Mouse (Mus musculus) MEL (cell line): Measurements from ENCODE around the gene Tmem132b. TPM values are rescaled to one million over a fixed set of nuclear protein-coding genes. Genes with fewer than 3 reads are reported as not detected.

Experiments
- DNase-seq: peaks from one replicate; pipeline ENCODE4 v3.0.0; 2011; ENCODE audit warnings: low read depth, low spot score
- H3K27ac ChIP-seq: 2 replicates; pipeline ENCODE4 v1.5.1; 2012; ENCODE audit warnings: low read depth, mild to moderate bottlenecking, control low read depth, low read length, moderate library complexity; ENCODE audit not compliant: control insufficient read depth
- H3K27me3 ChIP-seq, 2 experiments: fragments of 150-350 bp in 1 of 2; sonication (generic) in 1 of 2; 2 replicates each; pipeline ENCODE4 v1.6.1; 2012; ENCODE audit warnings: low read length in 2 of 2, mild to moderate bottlenecking in 2 of 2, improper control_type of control experiment in 1 of 2, moderate library complexity in 1 of 2; ENCODE audit not compliant: insufficient read depth in 2 of 2, control insufficient read depth in 1 of 2
- H3K36me3 ChIP-seq, 2 experiments: 2 replicates each; pipeline ENCODE4 v1.6.1; 2012 to 2014; ENCODE audit warnings: low read length in 2 of 2, improper control_type of control experiment in 1 of 2, inconsistent platforms in 1 of 2, mild to moderate bottlenecking in 1 of 2; ENCODE audit not compliant: insufficient read depth in 2 of 2, control insufficient read depth in 1 of 2
- H3K4me1 ChIP-seq, 2 experiments: fragments of 150-350 bp in 1 of 2; sonication (generic) in 1 of 2; 2 replicates each; pipeline ENCODE4 v1.6.1; 2012; ENCODE audit warnings: low read length in 2 of 2, improper control_type of control experiment in 1 of 2, mild to moderate bottlenecking in 1 of 2; ENCODE audit not compliant: insufficient read depth in 2 of 2, control insufficient read depth in 1 of 2
- H3K4me3 ChIP-seq, 2 experiments: fragments of 150-350 bp in 1 of 2; sonication (generic) in 1 of 2; 2 replicates each; pipeline ENCODE4 v1.5.1; 2012; ENCODE audit warnings: low read depth in 2 of 2, low read length in 2 of 2, mild to moderate bottlenecking in 2 of 2, moderate library complexity in 2 of 2, control low read depth in 1 of 2, improper control_type of control experiment in 1 of 2; ENCODE audit not compliant: control insufficient read depth in 1 of 2, insufficient read depth in 1 of 2
- H3K79me2 ChIP-seq: 2 replicates; pipeline ENCODE4 v1.6.1; 2012; ENCODE audit warnings: mild to moderate bottlenecking, low read length, moderate library complexity; ENCODE audit not compliant: control insufficient read depth, poor library complexity, insufficient read depth
- H3K9ac ChIP-seq: 2 replicates; pipeline ENCODE4 v1.6.1; 2012; ENCODE audit warnings: low read depth, mild to moderate bottlenecking, control low read depth, low read length, moderate library complexity; ENCODE audit not compliant: control insufficient read depth, poor library complexity, severe bottlenecking
- H3K9me3 ChIP-seq: fragments of 150-350 bp; sonication (generic); replicated peaks from 2 replicates; pipeline ENCODE4 v1.6.1; 2012; ENCODE audit warnings: mild to moderate bottlenecking, low read length, improper control_type of control experiment, moderate library complexity; ENCODE audit not compliant: insufficient read depth
- BHLHE40 ChIP-seq: IDR thresholded peaks from 2 replicates; pipeline ENCODE4 v1.6.1; 2012; ENCODE audit warnings: low read depth, mild to moderate bottlenecking, inconsistent platforms, low read length, improper control_type of control experiment, borderline replicate concordance
- CHD2 ChIP-seq: IDR thresholded peaks from 2 replicates; pipeline ENCODE4 v1.6.1; 2011; ENCODE audit warnings: low read length, improper control_type of control experiment
- E2F4 ChIP-seq: IDR thresholded peaks from 2 replicates; pipeline ENCODE4 v1.6.1; 2011; ENCODE audit warnings: low read depth, low read length, improper control_type of control experiment, borderline replicate concordance
- EP300 ChIP-seq, 2 experiments: IDR thresholded peaks; 2 replicates each; pipeline ENCODE4 v1.6.1; 2011; ENCODE audit warnings: improper control_type of control experiment in 2 of 2, low read length in 2 of 2, low read depth in 1 of 2, mild to moderate bottlenecking in 1 of 2
- HCFC1 ChIP-seq: IDR thresholded peaks from 2 replicates; pipeline ENCODE4 v1.6.1; 2012; ENCODE audit warnings: low read depth, mild to moderate bottlenecking, inconsistent platforms, low read length, improper control_type of control experiment, moderate library complexity
- KAT2A ChIP-seq: conservative IDR thresholded peaks from 2 replicates; pipeline ENCODE4 v1.6.1; 2012; ENCODE audit warnings: low read depth, low read length, improper control_type of control experiment, inconsistent platforms
- MEF2A ChIP-seq: IDR thresholded peaks from 2 replicates; pipeline ENCODE4 v1.6.1; 2014; ENCODE audit warnings: low read depth, mild to moderate bottlenecking, inconsistent platforms, low read length, improper control_type of control experiment; ENCODE audit not compliant: poor library complexity, insufficient replicate concordance, severe bottlenecking; ENCODE audit errors: extremely low read depth
- MYB ChIP-seq: IDR thresholded peaks from 2 replicates; pipeline ENCODE4 v1.6.1; 2011; ENCODE audit warnings: mild to moderate bottlenecking, low read depth, low read length, improper control_type of control experiment
- NELFE ChIP-seq: IDR thresholded peaks from 2 replicates; pipeline ENCODE4 v1.6.1; 2011; ENCODE audit warnings: low read depth, low read length, improper control_type of control experiment
- POLR2A ChIP-seq, 2 experiments: IDR thresholded peaks; 2 replicates each; pipeline ENCODE4 v1.6.1; 2011 to 2012; ENCODE audit warnings: low read length in 2 of 2, mild to moderate bottlenecking in 2 of 2, control low read depth in 1 of 2, improper control_type of control experiment in 1 of 2, low read depth in 1 of 2, moderate library complexity in 1 of 2; ENCODE audit not compliant: control insufficient read depth in 1 of 2, insufficient read depth in 1 of 2, poor library complexity in 1 of 2
- POLR2AphosphoS5 ChIP-seq: IDR thresholded peaks from 2 replicates; pipeline ENCODE4 v1.6.1; 2012; ENCODE audit warnings: low read depth, borderline replicate concordance, mild to moderate bottlenecking, inconsistent platforms, low read length, moderate library complexity, mixed read lengths
- RAD21 ChIP-seq: IDR thresholded peaks from 2 replicates; pipeline ENCODE4 v1.6.1; 2011; ENCODE audit warnings: mild to moderate bottlenecking, low read depth, low read length, improper control_type of control experiment
- TAL1 ChIP-seq: IDR thresholded peaks from 2 replicates; pipeline ENCODE4 v1.6.1; 2012; ENCODE audit warnings: mild to moderate bottlenecking, inconsistent platforms, low read length, moderate library complexity, mixed read lengths
- TBP ChIP-seq: IDR thresholded peaks from 2 replicates; pipeline ENCODE4 v1.8.0; 2011; ENCODE audit warnings: low read depth, low read length, improper control_type of control experiment
- TCF12 ChIP-seq: IDR thresholded peaks from 2 replicates; pipeline ENCODE4 v1.6.1; 2014; ENCODE audit warnings: low read depth, mild to moderate bottlenecking, inconsistent platforms, low read length, improper control_type of control experiment, moderate library complexity
- UBTF ChIP-seq: IDR thresholded peaks from 2 replicates; pipeline ENCODE4 v1.6.1; 2012; ENCODE audit warnings: low read depth, mild to moderate bottlenecking, inconsistent platforms, low read length, improper control_type of control experiment, moderate library complexity, borderline replicate concordance; ENCODE audit not compliant: insufficient read depth
- USF1 ChIP-seq: IDR thresholded peaks from 2 replicates; pipeline ENCODE4 v1.6.1; 2014; ENCODE audit warnings: low read depth, mild to moderate bottlenecking, inconsistent platforms, low read length, improper control_type of control experiment, moderate library complexity
- ZC3H11A ChIP-seq: IDR thresholded peaks from 2 replicates; pipeline ENCODE4 v1.6.1; 2012; ENCODE audit warnings: low read depth, mild to moderate bottlenecking, inconsistent platforms, low read length, improper control_type of control experiment
- ZMIZ1 ChIP-seq: IDR thresholded peaks from 2 replicates; pipeline ENCODE4 v1.6.1; 2012; ENCODE audit warnings: low read depth, mild to moderate bottlenecking, inconsistent platforms, low read length, improper control_type of control experiment, moderate library complexity
- polyA plus RNA-seq, 2 experiments: library from polyadenylated mRNA; stranded (reverse) in 1 of 2; unstranded in 1 of 2; fragments of >175 nt in 1 of 2; fragments of >200 nt in 1 of 2; gene quantifications; 2 replicates each; pipeline versions ENCODE4 v1.2.1 to v1.2.4; 2012; ENCODE audit warnings: low replicate concordance in 2 of 2, low read depth in 1 of 2; ENCODE audit not compliant: insufficient read length in 2 of 2, insufficient read depth in 1 of 2, missing spikeins in 1 of 2
- total RNA-seq: library from RNA; depleted of rRNA; stranded (reverse); fragments of 300-350 nt; gene quantifications from 2 replicates; pipeline ENCODE4 v1.2.3, GENCODE M21; 2012

Tmem132b gene
- total and polyA plus RNA-seq, 3 experiments = not detected

DNA sequence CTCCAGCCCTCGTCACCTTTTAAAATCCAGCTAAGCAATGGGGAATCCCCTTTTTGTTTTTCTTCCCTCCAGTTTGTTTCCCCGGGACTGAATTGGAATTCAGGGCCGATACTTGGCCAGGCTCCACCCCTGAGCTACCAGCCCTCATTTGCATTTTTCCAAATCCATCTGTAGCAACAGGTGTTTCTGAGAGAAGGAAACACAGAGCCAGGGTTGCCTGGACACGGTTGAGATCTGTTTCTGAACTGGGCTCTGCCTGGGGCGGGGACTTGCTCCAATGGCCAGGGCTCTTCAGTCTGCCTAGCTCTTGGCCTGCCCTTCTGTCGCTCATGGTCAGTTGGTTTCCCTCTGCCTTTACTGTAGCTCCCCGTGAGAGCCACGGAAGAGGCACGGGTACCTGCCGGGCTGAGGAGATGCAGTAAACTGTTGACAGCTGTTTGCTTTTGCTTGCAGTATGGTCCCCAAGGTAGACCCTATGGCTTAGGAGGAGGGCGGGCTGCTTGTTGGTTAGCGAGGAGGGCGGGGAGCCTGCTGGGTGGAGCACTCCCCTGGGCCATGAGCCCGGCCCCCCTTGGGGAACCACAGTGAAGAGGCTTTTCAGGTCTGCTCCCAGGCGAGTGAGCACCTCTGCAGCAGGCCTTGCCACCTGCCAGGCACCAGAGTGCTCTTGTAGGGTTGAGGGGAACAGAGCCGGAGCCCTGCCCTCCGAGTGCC, 39.0 kb upstream of the Tmem132b start:
- Histone ChIP-seq H3K36me3 (peaks cover 0 to 2% of the 10 kb centered on the region in 2 experiments; a peak in 1 of 4 replicates), H3K79me2 (no peaks in the 10 kb centered on the region), H3K9ac (no peak overlapping the region), H3K27me3 (no peaks in the 10 kb centered on the region), H3K9me3 (no peaks in the 10 kb centered on the region), H3K27ac (no peak overlapping the region), H3K4me1 (no peaks in the 10 kb centered on the region), H3K4me3 (no peak overlapping the region)
- no peak for DNase-seq
- TF ChIP-seq POLR2AphosphoS5 = no peak
- TF ChIP-seq MEF2A = no peak
- TF ChIP-seq USF1 = no peak
- no peak for TF ChIP-seq NELFE
- no peak for TF ChIP-seq ZC3H11A
- TF ChIP-seq TBP = no peak
- no peak for TF ChIP-seq KAT2A
- TF ChIP-seq POLR2A (IDR thresholded peaks at IDR 0.05; ENCODE audit: control insufficient read depth in 1 of 2, insufficient read depth in 1 of 2, low read depth in 1 of 2, low read length in 2 of 2, poor library complexity in 1 of 2) = no peak
- no peak for TF ChIP-seq TAL1
- TF ChIP-seq TCF12 = no peak
- TF ChIP-seq ZMIZ1 = no peak
- TF ChIP-seq CHD2 = no peak
- TF ChIP-seq HCFC1 = no peak
- TF ChIP-seq BHLHE40 = no peak

DNA sequence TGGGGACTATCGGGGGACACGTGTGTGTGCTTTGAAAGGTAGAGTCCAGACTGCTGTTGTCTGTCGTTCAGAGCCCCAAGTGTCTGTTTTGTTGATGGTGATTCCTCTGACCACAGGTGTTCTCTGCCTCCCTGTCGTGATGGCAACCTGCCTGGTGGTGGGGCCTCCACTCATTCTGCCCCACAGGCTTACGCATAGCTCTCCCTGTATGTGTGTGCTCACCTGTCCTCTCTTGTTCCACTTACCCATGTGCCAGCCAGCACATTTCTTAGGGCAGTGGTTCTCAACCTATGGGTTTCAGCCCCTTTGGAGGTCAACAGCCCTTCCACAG, 38.5 kb upstream of the Tmem132b start:
- peaks cover 0 to 2% of the 10 kb centered on the region in 2 experiments; a peak in 1 of 4 replicates for H3K36me3 ChIP-seq
- no peaks in the 10 kb centered on the region for H3K4me1 ChIP-seq
- H3K9ac ChIP-seq = no peak overlapping the region
- no peaks in the 10 kb centered on the region for H3K79me2 ChIP-seq
- TF ChIP-seq ZMIZ1 = no peak
- TF ChIP-seq POLR2A (IDR thresholded peaks at IDR 0.05; ENCODE audit: control insufficient read depth in 1 of 2, insufficient read depth in 1 of 2, low read depth in 1 of 2, low read length in 2 of 2, poor library complexity in 1 of 2) = no peak
- no peak for TF ChIP-seq POLR2AphosphoS5
- TF ChIP-seq MEF2A = no peak
- TF ChIP-seq E2F4 = no peak
- no peak for TF ChIP-seq KAT2A
- TF ChIP-seq BHLHE40 = no peak
- TF ChIP-seq UBTF = no peak
- TF ChIP-seq EP300 (IDR thresholded peaks at IDR 0.05; ENCODE audit: low read depth in 1 of 2, low read length in 2 of 2) = no peak
- no peak for TF ChIP-seq MYB
- no peak for TF ChIP-seq CHD2
- no peak for TF ChIP-seq TCF12
- no peak for TF ChIP-seq RAD21
- TF ChIP-seq, all 39 proteins: peak for 0
- DNase-seq = no peak
- H3K4me3 ChIP-seq = no peak overlapping the region
- no peaks in the 10 kb centered on the region for H3K27me3 ChIP-seq
- no peak overlapping the region for H3K27ac ChIP-seq
- H3K9me3 ChIP-seq = no peaks in the 10 kb centered on the region
